Mouse (Mus musculus): ENCODE results near the gene Bach2. TPM values are rescaled to one million over a fixed set of nuclear protein-coding genes. Genes with fewer than 3 reads are reported as not detected.

Bach2 gene
- polyA plus RNA-seq, 1 experiment from 2014 or later: 4.4 TPM

- POLR2A ChIA-PET: no interaction called here
- CTCF ChIA-PET: no interaction called here
- DNase-seq (ENCODE audit: low read depth, low spot score) (no peak), ATAC-seq (no peak)
- no peak for TF ChIP-seq CTCF (IDR thresholded peaks at IDR 0.05)
- no peaks in the 10 kb centered on the region for H3K27me3 ChIP-seq
- in situ Hi-C loops (cut with MboI; ENCODE audit: low pct_unique_long_range_greater_than_20kb): loop anchor here (5.0 to 10.0 kb wide), 3 partner anchors 179 to 291 kb away; no protein-coding TSS in a partner anchor
These were observed 2.9 kb downstream of the Bach2 start for GRCm38 (mm10) chr4:32241351-32241980.

- ChIA-PET POLR2A (no interaction called here), CTCF (no interaction called here)
- DNase-seq (ENCODE audit: low read depth, low spot score) (no peak), ATAC-seq (no peak)
- TF ChIP-seq CTCF (IDR thresholded peaks at IDR 0.05): no peak
- no peaks in the 10 kb centered on the region for H3K27me3 ChIP-seq
- in situ Hi-C loops (cut with MboI; ENCODE audit: low pct_unique_long_range_greater_than_20kb): loop anchor here (5.0 to 10.0 kb wide), 3 partner anchors 180 to 290 kb away; no protein-coding TSS in a partner anchor
These were observed 3.6 kb downstream of the Bach2 start for GRCm38 (mm10) chr4:32242122-32242615.

- no peak for DNase-seq (ENCODE audit: low read depth, low spot score)
- TF ChIP-seq CTCF (IDR thresholded peaks at IDR 0.05): no peak
- in situ Hi-C loops (cut with MboI; ENCODE audit: low pct_unique_long_range_greater_than_20kb): loop anchor here (5.0 to 10.0 kb wide), 3 partner anchors 181 to 289 kb away; no protein-coding TSS in a partner anchor
- ATAC-seq: no peak
- ChIA-PET CTCF (no interaction called here), POLR2A (no interaction called here)
- no peaks in the 10 kb centered on the region for H3K27me3 ChIP-seq
These were observed 4.9 kb downstream of the Bach2 start for GRCm38 (mm10) chr4:32243458-32243857.

- TF ChIP-seq CTCF (IDR thresholded peaks at IDR 0.05): no peak
- POLR2A ChIA-PET: no interaction called here
- H3K27me3 ChIP-seq: no peaks in the 10 kb centered on the region
- CTCF ChIA-PET: no interaction called here
- in situ Hi-C loops (cut with MboI; ENCODE audit: low pct_unique_long_range_greater_than_20kb): loop anchor here (5.0 to 10.0 kb wide), 3 partner anchors 182 to 288 kb away; no protein-coding TSS in a partner anchor
- ATAC-seq: no peak
- no peak for DNase-seq (ENCODE audit: low read depth, low spot score)
These were observed 5.6 kb downstream of the Bach2 start for GRCm38 (mm10) chr4:32244092-32244745.

GRCm38 (mm10) chr4:32245586-32245985 is 7.0 kb downstream of the Bach2 start:
- in situ Hi-C loops (cut with MboI; ENCODE audit: low pct_unique_long_range_greater_than_20kb): loop anchor here (5.0 to 10.0 kb wide), 2 partner anchors 88 to 271 kb away; no protein-coding TSS in a partner anchor
- no peaks in the 10 kb centered on the region for H3K27me3 ChIP-seq
- ATAC-seq: no peak
- ChIA-PET CTCF (interaction anchor here (1.2 kb wide), 1 partner anchor 190 kb away, joined by 3 read pairs; no protein-coding TSS in a partner anchor), POLR2A (no interaction called here)
- TF ChIP-seq CTCF (IDR thresholded peaks at IDR 0.05): no peak
- DNase-seq (ENCODE audit: low read depth, low spot score): no peak

- in situ Hi-C loops (cut with MboI; ENCODE audit: low pct_unique_long_range_greater_than_20kb): loop anchor here (5.0 to 10.0 kb wide), 2 partner anchors 89 to 271 kb away; no protein-coding TSS in a partner anchor
- ChIA-PET POLR2A (no interaction called here), CTCF (interaction anchor here (0.6 kb wide), 1 partner anchor 209 kb away, joined by 3 read pairs; no protein-coding TSS in a partner anchor)
- ATAC-seq: no peak
- H3K27me3 ChIP-seq: no peaks in the 10 kb centered on the region
- DNase-seq (ENCODE audit: low read depth, low spot score): no peak
- no peak for TF ChIP-seq CTCF (IDR thresholded peaks at IDR 0.05)
These were observed 7.4 kb downstream of the Bach2 start for GRCm38 (mm10) chr4:32246020-32246419.

- ATAC-seq (no peak), DNase-seq (ENCODE audit: low read depth, low spot score) (no peak)
- POLR2A ChIA-PET: no interaction called here
- no peaks in the 10 kb centered on the region for H3K27me3 ChIP-seq
- TF ChIP-seq CTCF (IDR thresholded peaks at IDR 0.05): no peak
- CTCF ChIA-PET: interaction anchor here (0.6 to 1.3 kb wide), 2 partner anchors 208 to 325 kb away, joined by 3 read pairs; no protein-coding TSS in a partner anchor
- in situ Hi-C loops (cut with MboI; ENCODE audit: low pct_unique_long_range_greater_than_20kb): loop anchor here (5.0 to 10.0 kb wide), 2 partner anchors 90 to 272 kb away; no protein-coding TSS in a partner anchor
These were observed 8.2 kb downstream of the Bach2 start for GRCm38 (mm10) chr4:32246801-32247200.

- in situ Hi-C loops (cut with MboI; ENCODE audit: low pct_unique_long_range_greater_than_20kb): loop anchor here (5.0 to 10.0 kb wide), 2 partner anchors 90 to 273 kb away; no protein-coding TSS in a partner anchor
- no peak for ATAC-seq
These were observed 9.0 kb downstream of the Bach2 start for GRCm38 (mm10) chr4:32247463-32248113.

GRCm38 (mm10) chr4:32248236-32248635 is 9.6 kb downstream of the Bach2 start:
- CTCF ChIA-PET: interaction anchor here (0.9 to 1.6 kb wide), 2 partner anchors 54 to 90 kb away, joined by 3 read pairs; no protein-coding TSS in a partner anchor
- ATAC-seq (no peak), DNase-seq (ENCODE audit: low read depth, low spot score) (no peak)
- POLR2A ChIA-PET: no interaction called here
- no peak for TF ChIP-seq CTCF (IDR thresholded peaks at IDR 0.05)
- no peaks in the 10 kb centered on the region for H3K27me3 ChIP-seq
- in situ Hi-C loops (cut with MboI; ENCODE audit: low pct_unique_long_range_greater_than_20kb): loop anchor here (5.0 to 10.0 kb wide), 2 partner anchors 91 to 273 kb away; no protein-coding TSS in a partner anchor

More at GRCm38 (mm10) chr4:32247463-32248113, 9.0 kb downstream of the Bach2 start:
- ChIA-PET POLR2A (no interaction called here), CTCF (interaction anchor here (1.3 kb wide), 1 partner anchor 325 kb away, joined by 3 read pairs; no protein-coding TSS in a partner anchor)
- DNase-seq (ENCODE audit: low read depth, low spot score): no peak
- no peaks in the 10 kb centered on the region for H3K27me3 ChIP-seq
- no peak for TF ChIP-seq CTCF (IDR thresholded peaks at IDR 0.05)

- TF ChIP-seq CTCF (IDR thresholded peaks at IDR 0.05): no peak
- in situ Hi-C loops (cut with MboI; ENCODE audit: low pct_unique_long_range_greater_than_20kb): loop anchor here (5.0 to 10.0 kb wide), 2 partner anchors 92 to 274 kb away; no protein-coding TSS in a partner anchor
- DNase-seq (ENCODE audit: low read depth, low spot score): peak; percentile 58
- no peak for ATAC-seq
- no peaks in the 10 kb centered on the region for H3K27me3 ChIP-seq
- ChIA-PET CTCF (interaction anchor here (0.9 to 1.6 kb wide), 2 partner anchors 53 to 91 kb away, joined by 3 read pairs; no protein-coding TSS in a partner anchor), POLR2A (interaction anchor here (0.7 kb wide), 3 partner anchors 10 to 287 kb away, joined by 3 to 4 read pairs (median 3); no protein-coding TSS in a partner anchor)
These were observed 10.4 kb downstream of the Bach2 start for GRCm38 (mm10) chr4:32248990-32249393.

Data from Patski (cell line).